Mouse (Mus musculus) kidney, adult 2 months (tissue): ENCODE results near the gene Rep15.

ENCODE experiments used
- CTCF ChIP-seq: fragments of 200-500 bp; conservative IDR thresholded peaks from 2 replicates; pipeline ENCODE4 v1.5.1; 2011; ENCODE audit warnings: low read depth, mild to moderate bottlenecking, control low read depth, low read length, moderate library complexity, mixed read lengths; ENCODE audit not compliant: insufficient read depth, insufficient read length
- POLR2A ChIP-seq: fragments of 200-500 bp; IDR thresholded peaks from one replicate; pipeline ENCODE4 v1.6.1; 2011; ENCODE audit warnings: low read depth, low read length, control low read depth

DNA sequence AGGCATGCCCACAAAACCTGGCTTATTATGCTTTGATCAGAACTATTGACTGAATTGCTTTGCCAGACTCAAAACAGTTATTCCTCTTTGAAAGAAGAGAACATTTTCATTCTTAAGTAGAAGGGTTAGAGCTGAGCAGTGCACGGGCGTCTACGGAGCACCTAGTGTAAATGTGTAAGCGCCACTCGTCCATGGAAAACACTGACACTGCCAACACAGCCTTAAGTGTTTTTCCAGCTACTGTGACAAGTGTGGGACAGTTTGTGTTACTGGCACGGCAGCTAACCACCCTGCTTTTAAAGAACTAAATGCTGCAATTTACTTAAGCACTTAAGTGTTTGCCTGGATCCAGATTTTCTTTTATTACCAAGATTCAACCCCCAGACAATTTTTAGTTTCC, 20.4 kb upstream of the Rep15 start:
- TF ChIP-seq CTCF (no peak), POLR2A (no peak)
